Mouse (Mus musculus) natural killer cell, adult 2 months (primary cell): Measurements from ENCODE around the gene Ddx46.
A peak's percentile ranks its signal among the peaks of the same experiment; 100 is the strongest.
"Not testable (repeated sequence)": the region's sequence is repeated elsewhere in the genome, so short reads cannot be mapped to it uniquely, and the experiment has no call there.

Experiments used
- DNase-seq, 2 experiments: peaks; one replicate each; pipeline ENCODE4 v3.0.0; 2022; ENCODE audit warnings: low spot score in 2 of 2

Gene Ddx46

GRCm38 (mm10) chr13:55634639-55635127 lies at the start of gene Ddx46:
TSS of gene Ddx46 (plus strand) at chr13:55635027.
- peak; percentile 84 to 89 for DNase-seq

GRCm38 (mm10) chr13:55591961-55592490 lies 42.8 kb upstream of the Ddx46 start:
- no peak for DNase-seq

DNA sequence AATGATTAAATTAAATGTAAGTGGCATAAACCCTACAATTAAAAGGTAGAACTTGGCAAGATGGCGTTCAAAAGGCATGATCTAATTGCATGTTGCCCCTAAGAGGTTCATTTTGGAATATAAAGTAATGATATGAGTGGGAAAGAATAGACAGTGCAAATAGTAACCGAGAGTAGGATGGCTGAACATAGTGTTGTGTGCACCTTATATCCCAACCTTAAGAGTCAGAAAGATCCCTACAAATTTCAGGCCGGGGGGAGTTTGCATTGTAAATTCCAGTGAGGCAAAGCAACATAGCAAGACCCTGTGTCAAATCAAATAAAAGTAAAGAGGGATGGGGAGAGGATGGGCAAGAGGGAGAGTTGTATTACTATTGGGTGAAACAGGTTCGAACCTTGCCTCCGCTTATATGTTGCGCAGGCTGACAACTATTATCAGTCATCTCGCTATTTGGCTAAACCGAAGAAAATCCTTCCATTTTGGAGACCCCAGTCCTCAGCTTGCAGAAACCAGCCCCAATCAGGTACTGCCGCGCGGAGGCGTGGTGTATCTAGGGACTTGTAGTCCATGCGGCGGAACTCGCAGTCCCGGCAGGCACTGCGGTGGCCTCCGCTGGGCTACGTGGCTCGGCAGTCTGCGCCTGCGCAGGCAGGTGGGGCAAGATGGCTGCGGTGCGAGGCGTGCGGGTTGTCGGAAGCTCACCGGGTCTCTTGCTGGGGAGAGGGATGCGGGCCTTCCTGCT lies 42.1 kb upstream of the Ddx46 start:
- DNase-seq, result peak; percentile 92 to 95

DNA sequence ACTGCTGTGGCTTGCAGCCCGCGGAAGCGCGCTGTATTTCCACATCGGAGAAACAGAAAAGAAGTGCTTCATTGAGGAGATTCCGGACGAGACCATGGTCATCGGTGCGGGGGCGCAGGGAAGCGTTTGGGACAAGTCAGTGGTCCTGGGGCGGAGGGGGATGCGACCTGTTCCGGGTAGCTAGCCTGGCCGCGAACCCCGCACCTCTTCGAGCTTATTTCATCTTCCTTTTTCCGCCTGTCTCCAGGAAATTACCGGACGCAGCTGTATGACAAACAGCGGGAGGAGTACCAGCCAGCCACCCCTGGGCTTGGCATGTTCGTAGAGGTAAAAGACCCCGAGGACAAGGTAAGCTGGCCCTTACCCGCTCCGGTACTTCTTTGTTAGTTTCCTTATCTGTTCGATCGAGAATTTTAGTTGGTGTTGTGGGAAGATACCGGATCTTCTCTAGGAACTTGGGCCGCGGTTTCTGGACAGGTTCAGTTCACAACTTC lies 41.5 kb upstream of the Ddx46 start:
- no peak for DNase-seq

DNA sequence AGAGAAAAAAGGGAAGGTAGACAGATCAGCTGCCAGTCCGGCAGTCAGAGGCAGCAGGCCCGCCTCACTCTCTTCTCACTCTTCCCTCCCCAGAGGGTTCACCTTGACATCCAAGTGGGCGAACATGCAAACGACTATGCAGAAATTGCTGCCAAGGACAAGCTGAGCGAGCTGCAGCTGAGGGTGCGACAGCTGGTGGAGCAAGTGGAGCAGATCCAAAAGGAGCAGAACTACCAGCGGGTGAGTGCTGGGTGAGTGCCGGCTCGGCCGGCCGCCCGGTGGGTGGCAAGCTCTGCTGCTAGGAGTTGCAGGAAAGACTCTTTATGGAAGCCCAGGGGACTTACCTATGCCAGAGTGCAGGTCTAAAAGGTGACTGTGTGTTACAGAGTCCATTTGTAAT lies 39.5 kb upstream of the Ddx46 start:
- no peak for DNase-seq

- DNase-seq, result no peak
Observed at GRCm38 (mm10) chr13:55596802-55597201, 38.0 kb upstream of the Ddx46 start.

- DNase-seq, result peak; percentile 83 to 84
Observed at GRCm38 (mm10) chr13:55599566-55600540, 35.0 kb upstream of the Ddx46 start, which contains the start of gene B4galt7. TSS of gene B4galt7 (plus strand) at chr13:55599896.

DNA sequence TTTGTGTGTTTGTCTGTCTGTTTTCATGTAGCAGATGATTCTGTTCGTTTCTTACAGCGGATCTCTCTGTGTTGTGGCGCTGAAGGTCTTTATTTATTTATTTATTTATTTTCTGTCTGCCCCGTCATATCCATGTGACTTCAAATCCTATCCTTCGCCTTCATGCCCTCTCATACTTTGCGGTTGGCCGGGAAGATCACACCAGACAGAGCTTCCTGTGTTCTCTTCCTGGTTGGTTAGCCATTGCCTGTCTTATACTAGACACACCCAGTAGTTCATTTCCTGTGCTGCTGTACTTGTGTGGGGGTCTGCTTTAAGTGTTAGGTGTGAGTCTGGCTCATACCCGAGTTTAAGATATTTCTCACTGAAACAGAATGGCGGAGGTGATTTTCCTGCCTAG lies 34.2 kb upstream of the Ddx46 start:
- peak; percentile 69 to 76 for DNase-seq

- DNase-seq, result peak; percentile 73 to 81
Observed at GRCm38 (mm10) chr13:55601611-55602010, 33.2 kb upstream of the Ddx46 start.

DNA sequence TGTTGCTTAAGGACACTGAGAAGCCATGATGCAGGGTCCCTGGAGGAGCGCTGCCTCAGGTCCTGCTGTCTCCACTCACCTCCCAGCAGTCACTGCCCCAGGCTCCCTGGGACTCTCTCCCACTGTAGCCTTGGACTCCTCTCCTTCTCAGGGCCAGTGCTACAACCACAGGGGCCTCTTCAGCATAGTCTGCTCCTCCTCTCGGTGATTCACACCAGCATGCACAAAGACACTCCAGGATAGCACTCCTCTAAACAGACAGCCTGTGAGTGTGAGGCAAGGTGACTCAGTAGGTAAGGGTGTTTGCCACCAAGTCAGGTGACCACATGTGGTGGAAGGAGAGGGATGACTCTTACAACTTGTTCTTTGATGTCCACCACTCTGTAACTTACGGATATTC lies 30.2 kb upstream of the Ddx46 start:
- no peak for DNase-seq

GRCm38 (mm10) chr13:55606899-55607623 lies 27.8 kb upstream of the Ddx46 start:
- no peak for DNase-seq

- DNase-seq, result no peak
Observed at GRCm38 (mm10) chr13:55607624-55608006, 27.2 kb upstream of the Ddx46 start.

DNA sequence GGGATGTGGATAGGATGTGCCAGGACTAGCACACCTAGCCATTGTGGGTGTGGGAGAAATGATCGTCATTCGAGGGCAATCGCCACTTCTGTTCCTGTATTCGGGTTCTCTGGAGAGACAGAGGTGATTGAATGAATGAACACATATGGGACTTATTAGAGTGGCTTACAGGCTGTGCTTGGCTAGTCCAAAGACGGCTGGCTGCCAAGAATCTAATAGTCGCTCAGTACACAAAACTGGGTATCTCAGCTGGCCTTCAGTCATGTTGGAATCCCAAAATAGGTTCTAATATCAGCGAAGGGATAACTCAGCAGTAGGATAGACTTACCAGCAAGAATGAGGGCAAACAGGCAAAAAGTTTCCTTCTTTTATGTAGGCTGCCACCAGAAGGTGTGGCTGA lies 22.8 kb upstream of the Ddx46 start:
- no peak for DNase-seq

DNA sequence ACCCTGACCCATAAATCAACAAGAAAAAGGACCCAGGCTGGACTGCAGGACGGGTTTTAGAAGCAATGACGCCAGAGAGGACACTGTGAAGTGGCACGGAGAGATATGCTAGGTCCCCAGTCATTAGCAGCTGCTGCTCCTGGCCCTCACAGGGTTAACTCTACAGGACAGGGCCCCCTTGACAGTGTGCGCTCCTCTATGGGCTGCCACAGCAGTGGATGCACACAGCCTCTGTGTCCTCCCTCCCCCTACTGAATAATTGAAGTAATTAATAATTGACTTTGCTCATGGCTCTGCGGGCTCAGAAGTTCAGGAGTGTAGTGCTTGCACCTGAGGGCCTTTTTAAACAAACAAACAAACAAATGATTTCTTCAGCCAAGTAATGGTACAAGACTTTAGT lies 21.4 kb upstream of the Ddx46 start:
- no peak for DNase-seq

DNA sequence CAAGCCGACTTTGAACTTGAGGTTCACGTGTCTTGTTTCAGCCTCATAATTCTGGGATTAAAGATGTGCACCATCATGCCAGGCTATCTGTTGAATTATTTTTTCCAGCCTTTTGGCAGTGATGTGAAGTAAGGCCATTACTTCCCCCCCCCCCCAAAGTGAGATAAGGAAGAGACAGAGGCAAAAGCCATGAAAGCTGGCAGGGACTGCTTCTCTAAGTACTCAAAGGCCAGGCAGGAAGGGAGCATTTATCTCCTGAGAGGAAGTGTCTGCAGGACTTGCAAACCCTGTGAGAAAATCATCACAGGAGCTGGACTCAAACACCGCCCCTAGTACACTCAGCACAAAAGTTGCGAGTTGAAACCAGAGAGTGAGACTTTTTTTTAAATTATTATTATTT lies 15.5 kb upstream of the Ddx46 start:
- no peak for DNase-seq

DNA sequence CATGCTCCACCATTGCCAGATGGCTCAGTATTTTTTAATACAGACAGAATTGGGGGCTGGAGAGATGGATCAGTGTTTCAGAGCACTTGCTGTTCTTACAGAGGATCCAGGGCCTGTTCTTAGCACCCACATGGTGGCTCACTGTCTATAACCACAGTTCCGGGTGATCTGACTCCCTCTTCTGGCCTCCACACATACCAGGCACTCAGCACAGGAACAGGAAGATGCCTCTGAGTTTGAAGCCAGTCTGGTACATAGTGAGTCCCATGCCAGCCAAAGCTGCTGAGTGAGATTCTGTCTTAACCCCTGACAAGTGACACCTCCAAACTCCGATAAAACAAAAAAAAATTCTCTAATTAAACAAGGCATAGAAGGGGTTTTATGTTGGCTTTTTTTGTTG lies 14.6 kb upstream of the Ddx46 start:
- no peak for DNase-seq

DNA sequence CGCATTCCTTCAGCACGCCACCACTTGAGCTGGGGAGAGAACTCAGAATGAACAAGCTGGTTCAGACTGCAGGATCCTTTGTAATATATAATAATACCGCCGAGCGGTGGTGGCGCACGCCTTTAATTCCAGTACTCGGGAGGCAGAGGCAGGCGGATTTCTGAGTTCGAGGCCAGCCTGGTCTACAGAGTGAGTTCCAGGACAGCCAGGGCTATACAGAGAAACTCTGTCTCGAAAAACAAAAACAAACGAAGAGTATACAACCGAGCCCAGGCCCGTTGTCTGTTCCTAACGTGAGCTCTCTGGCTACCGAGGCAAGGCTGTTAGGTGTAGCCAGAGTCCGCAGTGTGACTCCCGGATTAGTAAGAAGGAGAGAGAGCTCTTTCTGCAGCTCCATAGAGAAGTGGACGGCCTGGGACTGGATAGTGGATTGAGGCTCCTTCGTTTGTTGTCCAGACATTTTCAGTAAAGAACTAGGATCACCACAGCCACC lies 12.6 kb upstream of the Ddx46 start:
- not testable (repeated sequence) for DNase-seq

- DNase-seq, result peak; percentile 76 to 81
Observed at GRCm38 (mm10) chr13:55622649-55623541, 11.9 kb upstream of the Ddx46 start, which contains the start of gene Caml. TSS of gene Caml (plus strand) at chr13:55623005.

GRCm38 (mm10) chr13:55635146-55635571 lies 332 bp downstream of the Ddx46 start:
- no peak for DNase-seq
